Mouse (Mus musculus) erythroblast, embryonic 14.5 days (primary cell): Measurements from ENCODE around the gene Map2k4.

ENCODE experiments used
- GATA1 ChIP-seq: IDR thresholded peaks from 2 replicates; pipeline ENCODE4 v1.6.1; 2012; ENCODE audit warnings: low read length, inconsistent platforms, mixed read lengths
- TAL1 ChIP-seq: IDR thresholded peaks from 3 replicates; pipeline ENCODE4 v1.6.1; 2012; ENCODE audit warnings: low read length, inconsistent platforms, mixed read lengths

GRCm38 (mm10) chr11:65747433-65747832 lies 40.7 kb downstream of the Map2k4 start:
- no peak for TF ChIP-seq TAL1
- no peak for TF ChIP-seq GATA1
